Mouse (Mus musculus): ENCODE measurements at regions not wholly inside any gene's neighbourhood (a gene's known extent, or its start where the extent isn't known, plus 50 kb on each side); places are given as distances from the start of the nearest gene placed in this dataset.

- no peak for ATAC-seq (ENCODE audit: insufficient number of reproducible peaks, insufficient read depth, low FRiP score, low TSS enrichment, low read depth)
- Histone ChIP-seq H3K9ac (no peak overlapping the region), H3K4me2 (no peak overlapping the region), H3K27me3 (peaks cover 7% of the 10 kb centered on the region; the same call in 1 of the 2 replicates), H3K4me3 (no peak overlapping the region), H3K36me3 (no peaks in the 10 kb centered on the region), H3K4me1 (no peaks in the 10 kb centered on the region), H3K27ac (no peak overlapping the region), H3K9me3 (no peaks in the 10 kb centered on the region)
- 84% methylated on average over 14 of the region's 14 CpGs for WGBS
Measured at GRCm38 (mm10) chr3:153077846-153078703, 96.0 kb upstream of the St6galnac5 start.

DNA sequence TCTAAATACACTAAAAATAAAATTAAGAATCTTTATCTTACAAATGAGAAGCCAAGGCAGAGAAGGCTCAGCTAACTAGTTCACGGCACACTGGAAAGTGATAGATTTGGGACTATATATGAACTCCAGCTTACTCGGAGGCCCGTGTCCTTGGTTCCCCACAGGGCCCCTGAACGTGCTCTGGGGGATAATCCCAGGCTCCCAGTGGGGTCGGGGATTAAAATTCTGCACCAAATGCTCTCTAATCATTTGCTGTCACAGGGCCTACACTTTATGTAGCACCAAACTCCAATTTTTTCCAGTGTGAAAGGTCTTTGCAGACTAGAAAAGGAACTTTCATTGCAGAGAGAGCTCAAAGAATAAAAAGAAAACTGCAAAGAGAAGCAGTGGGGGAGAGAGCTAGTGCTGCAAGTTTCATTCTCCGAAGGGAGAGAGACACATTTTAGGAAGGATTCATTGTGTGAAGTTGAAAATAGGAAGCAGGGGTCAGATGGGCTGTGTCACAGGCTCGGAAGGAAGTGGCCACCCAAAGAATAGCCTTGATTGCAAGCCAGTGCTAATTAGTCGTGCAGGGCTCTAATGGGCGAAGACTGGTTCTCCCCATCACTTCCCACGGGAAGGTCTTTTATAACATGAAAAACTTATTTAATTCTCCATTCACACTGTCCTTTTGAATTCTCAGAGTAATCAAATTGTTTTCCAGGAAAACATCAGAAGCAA is 90.3 kb upstream of the St6galnac5 start:
- H3K9me3 ChIP-seq, result no peaks in the 10 kb centered on the region
- no peak overlapping the region for H3K4me2 ChIP-seq
- H3K27me3 ChIP-seq, result no peaks in the 10 kb centered on the region
- H3K4me1 ChIP-seq, result peaks cover 3% of the 10 kb centered on the region; the same call in 1 of the 2 replicates
- no peak overlapping the region for H3K27ac ChIP-seq
- no peak overlapping the region for H3K4me3 ChIP-seq
- ATAC-seq (ENCODE audit: insufficient number of reproducible peaks, insufficient read depth, low FRiP score, low TSS enrichment, low read depth), result no peak
- no peak overlapping the region for H3K9ac ChIP-seq
- H3K36me3 ChIP-seq, result no peaks in the 10 kb centered on the region
- WGBS, result 55% methylated on average over 10 of the region's 10 CpGs

- Histone ChIP-seq H3K4me1 (peaks cover 5% of the 10 kb centered on the region; the same call in 1 of the 2 replicates), H3K27me3 (no peaks in the 10 kb centered on the region), H3K36me3 (no peaks in the 10 kb centered on the region), H3K4me2 (no peak overlapping the region), H3K27ac (no peak overlapping the region), H3K9me3 (no peaks in the 10 kb centered on the region), H3K9ac (no peak overlapping the region), H3K4me3 (no peak overlapping the region)
- ATAC-seq (ENCODE audit: insufficient number of reproducible peaks, insufficient read depth, low FRiP score, low TSS enrichment, low read depth), result no peak
- WGBS, result 81% methylated on average over 8 of the region's 8 CpGs
Measured at GRCm38 (mm10) chr3:153071549-153071948, 89.5 kb upstream of the St6galnac5 start.

- Histone ChIP-seq H3K9ac (no peak overlapping the region), H3K27ac (no peak overlapping the region), H3K4me3 (no peak overlapping the region), H3K27me3 (no peaks in the 10 kb centered on the region), H3K4me1 (peaks cover 5% of the 10 kb centered on the region; the same call in 1 of the 2 replicates), H3K9me3 (no peaks in the 10 kb centered on the region), H3K4me2 (no peak overlapping the region), H3K36me3 (no peaks in the 10 kb centered on the region)
- no peak for ATAC-seq (ENCODE audit: insufficient number of reproducible peaks, insufficient read depth, low FRiP score, low TSS enrichment, low read depth)
- WGBS, result 86% methylated on average over 3 of the region's 3 CpGs
Measured at GRCm38 (mm10) chr3:153071123-153071522, 89.1 kb upstream of the St6galnac5 start.

- no peaks in the 10 kb centered on the region for H3K9me3 ChIP-seq
- ATAC-seq (ENCODE audit: insufficient number of reproducible peaks, insufficient read depth, low FRiP score, low TSS enrichment, low read depth), result no peak
- 75% methylated on average over 3 of the region's 3 CpGs for WGBS
Measured at GRCm38 (mm10) chr3:153065890-153066289, 83.8 kb upstream of the St6galnac5 start.

DNA sequence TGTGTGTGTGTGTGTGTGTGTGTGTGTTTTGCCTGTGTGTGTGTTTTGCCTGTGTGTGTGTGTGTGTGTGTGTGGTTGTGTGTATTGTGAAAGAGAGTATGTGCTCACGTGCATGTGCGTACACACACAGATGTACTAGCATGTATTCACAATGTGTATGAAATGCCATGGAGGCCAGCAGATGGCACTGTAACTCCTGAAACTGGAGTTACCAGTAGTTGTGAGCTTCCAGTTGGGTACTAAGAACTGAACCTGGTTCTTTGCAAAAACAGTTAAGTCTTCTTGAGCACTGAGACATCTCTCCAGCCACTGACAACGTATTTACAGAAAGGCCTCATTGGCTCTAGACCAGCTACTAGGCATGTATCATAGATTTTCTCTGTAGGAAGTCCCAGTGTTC is 71.1 kb upstream of the St6galnac5 start:
- Histone ChIP-seq H3K9ac (no peak overlapping the region), H3K36me3 (no peaks in the 10 kb centered on the region), H3K4me2 (no peak overlapping the region), H3K4me1 (no peaks in the 10 kb centered on the region), H3K9me3 (0 out of 2 replicates have a peak, but pooled peaks cover 4% of the 10 kb centered on the region), H3K4me3 (no peak overlapping the region), H3K27me3 (no peaks in the 10 kb centered on the region), H3K27ac (no peak overlapping the region)
- no peak for ATAC-seq (ENCODE audit: insufficient number of reproducible peaks, insufficient read depth, low FRiP score, low TSS enrichment, low read depth)
- 97% methylated on average over 3 of the region's 3 CpGs for WGBS

More at GRCm38 (mm10) chr3:153065890-153066289, 83.8 kb upstream of the St6galnac5 start:
- Histone ChIP-seq H3K9ac (no peak overlapping the region), H3K36me3 (no peaks in the 10 kb centered on the region), H3K27me3 (no peaks in the 10 kb centered on the region), H3K4me3 (no peak overlapping the region), H3K4me2 (no peak overlapping the region), H3K27ac (no peak overlapping the region), H3K4me1 (peaks cover 5% of the 10 kb centered on the region; the same call in 1 of the 2 replicates)

DNA sequence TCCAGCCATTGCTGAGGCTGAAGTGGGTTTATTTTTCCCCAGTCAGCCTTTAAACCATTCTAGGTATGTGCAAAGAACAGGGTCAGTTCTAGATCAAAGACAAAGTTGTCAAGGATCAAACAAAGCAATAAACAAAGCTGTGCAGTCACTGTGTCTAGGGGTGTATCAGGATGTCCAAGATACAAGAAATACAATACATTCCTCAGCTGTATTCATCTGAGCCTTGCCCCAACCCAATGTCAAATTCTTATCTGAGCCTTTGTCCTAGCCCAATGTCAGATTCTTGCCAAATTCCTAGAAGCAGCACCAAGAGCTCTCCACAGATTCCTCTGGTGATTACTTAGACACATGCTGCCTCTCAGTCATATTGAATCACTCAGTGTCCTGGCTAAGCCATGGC is 69.5 kb upstream of the St6galnac5 start:
- Histone ChIP-seq H3K27me3 (no peaks in the 10 kb centered on the region), H3K9me3 (peaks cover 14% of the 10 kb centered on the region; the same call in 1 of the 2 replicates), H3K27ac (no peak overlapping the region), H3K4me3 (no peak overlapping the region), H3K36me3 (no peaks in the 10 kb centered on the region), H3K4me1 (no peaks in the 10 kb centered on the region), H3K4me2 (no peak overlapping the region), H3K9ac (no peak overlapping the region)
- no peak for ATAC-seq (ENCODE audit: insufficient number of reproducible peaks, insufficient read depth, low FRiP score, low TSS enrichment, low read depth)

DNA sequence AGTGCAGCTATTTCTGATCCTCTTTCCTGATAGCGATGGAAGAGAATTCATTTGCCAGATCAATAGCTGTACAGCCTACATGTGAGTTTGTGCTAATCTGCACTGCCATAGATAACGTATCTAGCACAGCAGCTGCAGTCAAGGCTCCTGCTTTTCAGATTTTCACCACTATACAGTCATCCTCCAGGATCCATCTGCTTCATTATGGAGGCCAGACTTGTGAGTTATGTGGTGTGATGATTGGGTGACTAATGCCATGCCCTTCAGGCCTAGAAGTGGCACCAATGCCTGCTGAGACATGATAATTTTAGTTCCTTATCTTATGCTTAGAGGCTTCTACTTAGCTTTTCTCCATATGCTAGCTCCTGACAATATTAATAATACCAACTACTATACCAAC is 63.3 kb upstream of the St6galnac5 start:
- Histone ChIP-seq H3K4me2 (no peak overlapping the region), H3K4me1 (no peaks in the 10 kb centered on the region), H3K36me3 (no peaks in the 10 kb centered on the region), H3K27me3 (no peaks in the 10 kb centered on the region), H3K9me3 (peaks cover 10% of the 10 kb centered on the region; the same call in 1 of the 2 replicates), H3K9ac (no peak overlapping the region), H3K27ac (no peak overlapping the region), H3K4me3 (no peak overlapping the region)
- ATAC-seq (ENCODE audit: insufficient number of reproducible peaks, insufficient read depth, low FRiP score, low TSS enrichment, low read depth), result no peak
- WGBS, result 86% methylated on average over 2 of the region's 2 CpGs

- Histone ChIP-seq H3K9me3 (no peaks in the 10 kb centered on the region), H3K27ac (no peak overlapping the region), H3K27me3 (no peaks in the 10 kb centered on the region), H3K9ac (no peak overlapping the region), H3K36me3 (no peaks in the 10 kb centered on the region), H3K4me1 (no peaks in the 10 kb centered on the region), H3K4me3 (no peak overlapping the region), H3K4me2 (no peak overlapping the region)
- WGBS, result 86% methylated on average over 6 of the region's 6 CpGs
- ATAC-seq (ENCODE audit: insufficient number of reproducible peaks, insufficient read depth, low FRiP score, low TSS enrichment, low read depth), result no peak
Measured at GRCm38 (mm10) chr3:153033980-153034379, 51.9 kb upstream of the St6galnac5 start.

Measured in embryonic facial prominence, embryonic 13.5 days (tissue).